In the genomic region with DNA sequence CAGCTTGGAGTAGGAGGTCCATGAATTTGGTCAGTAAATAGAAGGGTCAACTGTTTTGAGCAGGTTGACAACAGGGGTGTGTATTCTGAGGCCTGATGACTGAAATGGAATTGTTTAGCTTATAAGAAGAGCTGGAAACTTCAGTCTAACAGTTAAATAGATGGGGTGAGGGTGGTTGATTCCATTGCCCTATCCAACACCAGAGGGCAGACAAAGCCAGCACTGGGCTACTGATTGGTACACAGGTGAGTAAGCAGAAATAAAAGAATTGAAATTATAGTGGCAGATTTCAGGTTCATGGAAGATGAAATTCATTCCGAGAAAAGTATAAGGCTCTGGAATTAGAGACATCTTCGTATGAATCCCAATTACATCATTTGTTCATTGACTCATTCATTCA, we compare ENCODE assay signal across 20 mouse cellular contexts.
DNase-seq lines count a peak whose midpoint lies in the region; ATAC-seq and TF ChIP-seq lines count a peak whose summit lies in the region.
"Had no signal": no experiment of that assay in that cellular context is flagged by ENCODE, and none has a peak within 500 bp of the region (broad histone marks: within the 10 kb centered on the region; RNA-seq: fewer than 3 reads in every experiment).

No protein-coding gene starts in this region.

- 92% methylated on average over 2 of the region's 2 CpGs for WGBS in hindbrain, postnatal 0 days
- 88% methylated on average over 2 of the region's 2 CpGs for WGBS in hindbrain, embryonic 14.5 days
- WGBS in midbrain, embryonic 14.5 days = 96% methylated on average over 2 of the region's 2 CpGs
- WGBS in midbrain, embryonic 16.5 days = 87% methylated on average over 2 of the region's 2 CpGs
- 87% methylated on average over 2 of the region's 2 CpGs for WGBS in lung, adult 2 months
- WGBS in embryonic facial prominence, embryonic 10.5 days = 86% methylated on average over 2 of the region's 2 CpGs

- H3K4me3 ChIP-seq in hindbrain, postnatal 0 days (ENCODE audit: low read length) = no peak overlapping the region
- H3K4me3 ChIP-seq in hindbrain, embryonic 14.5 days (replicated peaks; ENCODE audit: low read length) = no peak overlapping the region
- no peak overlapping the region for H3K4me3 ChIP-seq in midbrain, embryonic 14.5 days (replicated peaks; ENCODE audit: low read depth, low read length)
- H3K4me3 ChIP-seq in midbrain, embryonic 16.5 days (ENCODE audit: low read depth, low read length) = no peak overlapping the region
- H3K4me3 ChIP-seq in lung, adult 2 months (replicated peaks; ENCODE audit: extremely low read depth, low read depth, low read length) = no peak overlapping the region
- H3K4me3 ChIP-seq in embryonic facial prominence, embryonic 10.5 days = no peak overlapping the region
- H3K4me3 ChIP-seq: embryonic facial prominence, embryonic 13.5 days; heart, adult 2 months; heart, embryonic 15.5 days; midbrain, embryonic 15.5 days had no signal

- H3K27me3 ChIP-seq in hindbrain, postnatal 0 days (ENCODE audit: insufficient read depth, low read length) = no peaks in the 10 kb centered on the region
- no peaks in the 10 kb centered on the region for H3K27me3 ChIP-seq in hindbrain, embryonic 14.5 days (ENCODE audit: control insufficient read depth, insufficient read depth, low read length)
- H3K27me3 ChIP-seq in midbrain, embryonic 14.5 days (ENCODE audit: control insufficient read depth, insufficient read depth, low read length) = no peaks in the 10 kb centered on the region
- no peaks in the 10 kb centered on the region for H3K27me3 ChIP-seq in midbrain, embryonic 16.5 days (ENCODE audit: control insufficient read depth, insufficient read depth, low read depth, low read length)
- no peaks in the 10 kb centered on the region; the same call in 1 of the 2 replicates for H3K27me3 ChIP-seq in embryonic facial prominence, embryonic 10.5 days (replicated peaks; ENCODE audit: low read depth, poor library complexity, severe bottlenecking)
- H3K27me3 ChIP-seq: embryonic facial prominence, embryonic 13.5 days; heart, embryonic 15.5 days; midbrain, embryonic 15.5 days had no signal

- H3K36me3 ChIP-seq in hindbrain, postnatal 0 days (ENCODE audit: insufficient read depth, low read length) = no peaks in the 10 kb centered on the region
- no peaks in the 10 kb centered on the region for H3K36me3 ChIP-seq in hindbrain, embryonic 14.5 days (replicated peaks; ENCODE audit: control insufficient read depth, insufficient read depth)
- no peaks in the 10 kb centered on the region for H3K36me3 ChIP-seq in midbrain, embryonic 14.5 days (ENCODE audit: control insufficient read depth, insufficient read depth, low read length)
- H3K36me3 ChIP-seq in midbrain, embryonic 16.5 days (ENCODE audit: control insufficient read depth, insufficient read depth, low read length) = no peaks in the 10 kb centered on the region
- no peaks in the 10 kb centered on the region for H3K36me3 ChIP-seq in embryonic facial prominence, embryonic 10.5 days (replicated peaks)
- H3K36me3 ChIP-seq: embryonic facial prominence, embryonic 13.5 days; heart, embryonic 15.5 days; midbrain, embryonic 15.5 days had no signal

- TF ChIP-seq CTCF in hindbrain, postnatal 0 days (IDR thresholded peaks at IDR 0.05; ENCODE audit: low read depth) = peak; percentile 63
- TF ChIP-seq CTCF in lung, adult 2 months (IDR thresholded peaks at IDR 0.05; ENCODE audit: insufficient read depth, low read length) = no peak

- no peak for TF ChIP-seq POLR2A in lung, adult 2 months (IDR thresholded peaks at IDR 0.05; ENCODE audit: borderline replicate concordance, extremely low read depth, low read depth, low read length)

- no peak for ATAC-seq in hindbrain, postnatal 0 days
- no peak for ATAC-seq in hindbrain, embryonic 14.5 days (ENCODE audit: low FRiP score)
- ATAC-seq in midbrain, embryonic 14.5 days (ENCODE audit: low FRiP score, low TSS enrichment) = no peak
- no peak for ATAC-seq in midbrain, embryonic 16.5 days
- ATAC-seq: forebrain, embryonic 14.5 days; midbrain, embryonic 15.5 days had no signal

- DNase-seq in hindbrain, postnatal 0 days (ENCODE audit: low spot score) = peak; percentile 28
- no peak for DNase-seq in hindbrain, embryonic 14.5 days (ENCODE audit: low spot score)
- peak; percentile 31 for DNase-seq in midbrain, embryonic 14.5 days
- DNase-seq in cerebellum, postnatal 14 days = peak; percentile 64 to 68
- DNase-seq in lung, adult 2 months = no peak
- no peak for DNase-seq in embryonic facial prominence, embryonic 10.5 days (ENCODE audit: low spot score)
- DNase-seq: adrenal gland, adult 2 months; gastrocnemius, postnatal 25 days; heart, adult 2 months; kidney, adult 8-10 months; kidney, postnatal 4 days; retina, postnatal 1 day; right cerebral cortex, postnatal 4 days; thymus, postnatal 25 days had no signal

- H3K4me1 ChIP-seq in hindbrain, postnatal 0 days (ENCODE audit: insufficient read depth, low read length) = no peaks in the 10 kb centered on the region
- no peaks in the 10 kb centered on the region for H3K4me1 ChIP-seq in hindbrain, embryonic 14.5 days (replicated peaks; ENCODE audit: control insufficient read depth, insufficient read depth, low read length)
- 0 out of 2 replicates have a peak, but pooled peaks cover 4% of the 10 kb centered on the region for H3K4me1 ChIP-seq in midbrain, embryonic 14.5 days (ENCODE audit: control insufficient read depth, insufficient read depth, low read length)
- H3K4me1 ChIP-seq in midbrain, embryonic 16.5 days (ENCODE audit: control insufficient read depth, insufficient read depth, low read length) = peaks cover 4% of the 10 kb centered on the region; the same call in 1 of the 2 replicates
- no peaks in the 10 kb centered on the region for H3K4me1 ChIP-seq in lung, adult 2 months (ENCODE audit: control insufficient read depth, insufficient read depth, low read length)
- H3K4me1 ChIP-seq in embryonic facial prominence, embryonic 10.5 days = peaks cover 4% of the 10 kb centered on the region; the same call in 1 of the 2 replicates
- H3K4me1 ChIP-seq: embryonic facial prominence, embryonic 13.5 days; heart, embryonic 15.5 days had no signal

- H3K9ac ChIP-seq in hindbrain, postnatal 0 days (replicated peaks; ENCODE audit: low read length) = no peak overlapping the region
- no peak overlapping the region for H3K9ac ChIP-seq in hindbrain, embryonic 14.5 days
- H3K9ac ChIP-seq in midbrain, embryonic 14.5 days (replicated peaks; ENCODE audit: low read length) = no peak overlapping the region
- H3K9ac ChIP-seq in midbrain, embryonic 16.5 days (ENCODE audit: low read depth, low read length) = no peak overlapping the region
- H3K9ac ChIP-seq: embryonic facial prominence, embryonic 13.5 days; heart, embryonic 15.5 days; liver, embryonic 14.5 days; midbrain, embryonic 15.5 days had no signal

- no peaks in the 10 kb centered on the region for H3K9me3 ChIP-seq in hindbrain, postnatal 0 days (ENCODE audit: low read length)
- H3K9me3 ChIP-seq in hindbrain, embryonic 14.5 days (ENCODE audit: control insufficient read depth, low read length) = no peaks in the 10 kb centered on the region
- H3K9me3 ChIP-seq in midbrain, embryonic 14.5 days (ENCODE audit: control insufficient read depth, low read length) = no peaks in the 10 kb centered on the region
- no peaks in the 10 kb centered on the region for H3K9me3 ChIP-seq in midbrain, embryonic 16.5 days (replicated peaks; ENCODE audit: control insufficient read depth, low read length, poor library complexity, severe bottlenecking)
- no peaks in the 10 kb centered on the region for H3K9me3 ChIP-seq in embryonic facial prominence, embryonic 10.5 days
- H3K9me3 ChIP-seq: embryonic facial prominence, embryonic 13.5 days; heart, embryonic 15.5 days; midbrain, embryonic 15.5 days had no signal

- no peak overlapping the region for H3K27ac ChIP-seq in hindbrain, postnatal 0 days
- no peak overlapping the region for H3K27ac ChIP-seq in hindbrain, embryonic 14.5 days
- no peak overlapping the region for H3K27ac ChIP-seq in midbrain, embryonic 14.5 days (replicated peaks; ENCODE audit: low read depth, low read length)
- H3K27ac ChIP-seq in midbrain, embryonic 16.5 days (ENCODE audit: low read length) = no peak overlapping the region
- H3K27ac ChIP-seq in embryonic facial prominence, embryonic 10.5 days (replicated peaks) = no peak overlapping the region
- H3K27ac ChIP-seq: embryonic facial prominence, embryonic 13.5 days; heart, adult 2 months; heart, embryonic 15.5 days; liver, embryonic 14.5 days; midbrain, embryonic 15.5 days had no signal

- no peak overlapping the region for H3K4me2 ChIP-seq in hindbrain, postnatal 0 days (ENCODE audit: low read depth, low read length)
- H3K4me2 ChIP-seq in hindbrain, embryonic 14.5 days (replicated peaks) = no peak overlapping the region
- H3K4me2 ChIP-seq in midbrain, embryonic 14.5 days (ENCODE audit: low read length) = no peak overlapping the region
- no peak overlapping the region for H3K4me2 ChIP-seq in midbrain, embryonic 16.5 days (ENCODE audit: low read length)
- H3K4me2 ChIP-seq: embryonic facial prominence, embryonic 13.5 days; heart, embryonic 15.5 days; midbrain, embryonic 15.5 days had no signal

Comparison
In these comparisons a context has a peak if more than half of its experiments do, and no peak if none do; other contexts are left out.
1. DNase-seq: peak in hindbrain, postnatal 0 days (single experiment), midbrain, embryonic 14.5 days (single experiment) and cerebellum, postnatal 14 days (2 of 2); none in hindbrain, embryonic 14.5 days (single experiment), lung, adult 2 months (single experiment) and embryonic facial prominence, embryonic 10.5 days (single experiment).